Mouse (Mus musculus) layer of hippocampus, adult 9-11 months (tissue): Measurements from ENCODE around the gene Taf5.

Source experiments
- DNase-seq: peaks from one replicate; pipeline ENCODE4 v3.0.0; 2022

Taf5 gene

DNA sequence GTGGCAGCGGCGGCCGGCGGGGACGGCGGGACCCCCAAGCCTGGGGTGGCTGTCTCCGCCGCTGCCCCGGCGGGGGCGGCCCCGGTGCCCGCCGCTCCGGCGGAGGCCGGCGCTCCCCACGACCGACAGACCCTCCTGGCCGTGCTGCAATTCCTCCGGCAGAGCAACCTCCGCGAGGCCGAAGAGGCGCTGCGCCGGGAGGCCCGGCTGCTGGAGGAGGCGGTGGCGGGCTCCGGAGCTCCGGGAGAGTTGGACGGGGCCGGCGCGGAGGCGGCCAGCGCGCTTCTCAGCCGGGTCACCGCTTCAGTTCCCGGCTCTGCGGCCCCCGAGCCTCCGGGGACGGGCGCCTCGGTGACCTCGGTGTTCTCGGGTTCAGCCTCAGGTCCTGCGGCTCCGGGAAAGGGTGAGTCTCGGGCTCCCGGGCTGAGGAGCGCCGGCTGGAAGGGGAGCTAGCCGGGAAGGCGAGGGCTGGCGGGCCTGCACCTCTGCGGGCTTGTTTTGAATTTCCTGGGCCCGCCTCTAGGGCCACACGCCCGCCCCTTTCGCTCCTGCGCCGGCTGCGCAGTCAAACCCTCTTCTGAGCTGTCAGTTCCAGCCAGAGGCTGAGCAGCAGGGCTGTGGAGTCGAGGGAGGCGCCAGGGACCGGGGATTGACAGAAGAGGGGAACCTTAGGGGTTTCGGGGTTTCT, 522 bp downstream of the Taf5 start:
- peak; percentile 84 for DNase-seq

DNA sequence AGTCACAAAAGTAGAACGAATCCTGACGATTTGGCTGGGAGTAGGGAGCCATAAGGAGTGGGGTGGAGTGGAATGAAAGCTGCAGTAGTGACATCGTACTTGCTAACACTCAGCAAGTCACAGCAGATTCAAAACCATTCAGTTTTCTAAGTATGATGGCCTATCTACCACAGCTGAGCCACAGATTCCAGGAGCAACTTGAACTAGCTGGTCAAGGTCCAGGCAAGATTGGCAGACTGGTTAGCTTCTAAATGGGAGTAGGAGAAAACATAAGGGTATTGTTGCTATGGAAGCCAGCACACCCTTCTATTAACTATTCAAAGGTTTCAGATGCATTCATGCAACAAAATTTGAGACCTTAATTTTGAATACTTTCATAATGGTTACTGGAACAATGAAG, 20.7 kb downstream of the Taf5 start:
- DNase-seq = no peak

- DNase-seq = no peak
These were observed 22.4 kb downstream of the Taf5 start for GRCm38 (mm10) chr19:47089718-47090525.

GRCm38 (mm10) chr19:47090550-47091156, 23.1 kb downstream of the Taf5 start, which contains the start of the genes Usmg5 and Pdcd11:
Gene Usmg5, minus strand, starts transcription at chr19:47090647.
Gene Pdcd11, plus strand, starts transcription at chr19:47090768.
- peak; percentile 97 for DNase-seq

DNA sequence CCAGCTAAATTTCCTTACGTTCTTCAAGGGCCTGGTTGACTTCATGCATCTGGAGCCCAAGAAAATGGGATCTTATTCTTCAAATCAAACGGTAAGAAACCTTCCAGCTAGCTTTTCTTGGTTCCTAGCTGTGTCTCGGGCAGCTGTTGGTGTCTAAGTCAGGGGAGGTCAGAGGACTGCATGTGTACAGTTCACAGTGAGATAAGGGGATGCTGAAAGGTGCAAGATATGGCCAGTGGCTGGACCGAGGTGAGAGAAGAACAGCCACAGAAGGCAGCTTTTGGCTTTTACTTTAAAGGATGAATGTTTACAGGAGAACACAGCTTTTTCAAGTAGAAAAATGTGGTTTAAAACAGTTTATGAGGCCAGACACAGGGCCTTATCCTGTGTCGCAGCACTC, 33.5 kb downstream of the Taf5 start:
- no peak for DNase-seq

GRCm38 (mm10) chr19:47104641-47105271, 37.2 kb downstream of the Taf5 start:
- DNase-seq = no peak

DNA sequence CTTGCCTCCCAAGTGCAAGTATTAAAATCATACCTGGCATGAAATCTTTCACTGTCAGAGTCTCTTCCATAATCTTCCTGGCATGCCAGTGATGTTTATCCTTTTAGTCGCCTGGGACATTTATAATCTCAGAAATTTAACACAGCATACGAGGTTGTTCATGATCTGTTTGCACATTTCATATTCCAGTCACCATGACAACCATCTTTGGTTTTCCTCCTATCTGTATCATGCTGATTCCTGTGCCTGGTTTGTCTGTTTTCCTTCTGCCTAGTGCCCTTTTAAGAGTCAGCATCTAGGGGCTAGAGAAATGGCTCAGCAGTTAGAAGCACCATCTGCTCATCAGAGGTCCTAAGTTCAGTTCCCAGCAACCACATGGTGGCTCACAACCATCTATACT, 51.1 kb downstream of the Taf5 start:
- DNase-seq = peak; percentile 41

DNA sequence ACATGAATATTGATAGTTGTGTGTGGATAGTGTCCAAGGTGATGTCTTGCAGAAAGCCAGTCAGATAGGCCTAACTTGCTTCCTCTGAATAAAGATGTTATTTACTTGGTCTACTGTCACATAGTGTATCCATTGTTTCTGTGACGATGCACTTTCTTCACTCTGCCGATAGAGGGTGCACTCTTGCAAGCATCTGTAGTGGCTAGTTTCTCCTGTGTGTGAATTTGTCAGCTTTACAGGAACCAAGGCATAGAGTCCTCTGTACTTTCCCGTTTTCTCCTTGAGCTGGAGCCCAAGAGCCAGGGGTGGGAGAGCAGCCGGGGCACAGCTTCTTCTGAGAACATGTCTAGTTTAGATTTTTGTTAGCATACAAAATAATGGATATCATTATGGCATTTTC, 53.5 kb downstream of the Taf5 start:
- DNase-seq = no peak

GRCm38 (mm10) chr19:47122802-47123201, 55.3 kb downstream of the Taf5 start:
- DNase-seq = no peak

GRCm38 (mm10) chr19:47128164-47128563, 60.6 kb downstream of the Taf5 start:
- no peak for DNase-seq

- no peak for DNase-seq
These were observed 61.3 kb downstream of the Taf5 start for GRCm38 (mm10) chr19:47128835-47129234.

GRCm38 (mm10) chr19:47130551-47131125, 63.1 kb downstream of the Taf5 start:
- no peak for DNase-seq
